Mouse (Mus musculus) hindbrain, embryonic 11.5 days (tissue): Measurements from ENCODE around the gene Snrpa1. TPM values are rescaled to one million over a fixed set of nuclear protein-coding genes. Genes with fewer than 3 reads are reported as not detected.
A peak's percentile ranks its signal among the peaks of the same experiment; 100 is the strongest.

Source experiments
- ATAC-seq: fragments of 200-750 bp; cut with Nextera tagmentation; 2 replicates; pipeline ENCODE4 v1.8.0; 2017; ENCODE audit warnings: mild to moderate bottlenecking, moderate TSS enrichment, moderate library complexity; ENCODE audit not compliant: low FRiP score
- DNase-seq: peaks from one replicate; pipeline ENCODE4 v3.0.0-alpha.2; 2015; ENCODE audit warnings: low spot score
- H3K27ac ChIP-seq: fragments of 300-500 bp; sonication (generic); 2 replicates; pipeline ENCODE4 v1.5.1; 2014; ENCODE audit warnings: mild to moderate bottlenecking, low read depth, low read length
- H3K27me3 ChIP-seq: fragments of 300-500 bp; sonication (generic); 2 replicates; pipeline ENCODE4 v1.6.1; 2014; ENCODE audit warnings: mild to moderate bottlenecking, low read length, moderate library complexity, mixed read lengths; ENCODE audit not compliant: control insufficient read depth, insufficient read depth
- H3K36me3 ChIP-seq: fragments of 300-500 bp; sonication (generic); 2 replicates; pipeline ENCODE4 v1.6.1; 2014; ENCODE audit warnings: mild to moderate bottlenecking, low read length, moderate library complexity, mixed read lengths; ENCODE audit not compliant: control insufficient read depth, insufficient read depth
- H3K4me1 ChIP-seq: fragments of 300-500 bp; sonication (generic); replicated peaks from 2 replicates; pipeline ENCODE4 v1.6.1; 2014; ENCODE audit warnings: low read length, mixed read lengths; ENCODE audit not compliant: control insufficient read depth, insufficient read depth
- H3K4me2 ChIP-seq: fragments of 300-500 bp; sonication (generic); replicated peaks from 2 replicates; pipeline ENCODE4 v1.6.1; 2014; ENCODE audit warnings: mild to moderate bottlenecking, low read depth, low read length
- H3K4me3 ChIP-seq: fragments of 300-500 bp; sonication (generic); 2 replicates; pipeline ENCODE4 v1.5.1; 2014; ENCODE audit warnings: low read depth, low read length
- H3K9ac ChIP-seq: fragments of 300-500 bp; sonication (generic); 2 replicates; pipeline ENCODE4 v1.6.1; 2014; ENCODE audit warnings: low read depth, low read length
- H3K9me3 ChIP-seq: fragments of 300-500 bp; sonication (generic); 2 replicates; pipeline ENCODE4 v1.6.1; 2016; ENCODE audit warnings: low read length; ENCODE audit not compliant: control insufficient read depth
- WGBS: fragments of 180-500 bp; shearing (Covaris S2); extraction: QIAGEN DNeasy Blood & Tissue Kit; methylation state at CpG from one replicate; pipeline ENCODE4 v1.1.7; 2014; 5-methylcytosine and 5-hydroxymethylcytosine counted together
- polyA plus RNA-seq: library from polyadenylated mRNA; unstranded; fragments of >200 nt; fragmentation: Nextera tagmentation; extraction: Ambion mirVana; gene quantifications from 2 replicates; pipeline ENCODE4 v1.2.1, GENCODE M21; 2014

The Snrpa1 gene
- polyA plus RNA-seq, 1 experiment from 2014 or later, result 234 TPM

DNA sequence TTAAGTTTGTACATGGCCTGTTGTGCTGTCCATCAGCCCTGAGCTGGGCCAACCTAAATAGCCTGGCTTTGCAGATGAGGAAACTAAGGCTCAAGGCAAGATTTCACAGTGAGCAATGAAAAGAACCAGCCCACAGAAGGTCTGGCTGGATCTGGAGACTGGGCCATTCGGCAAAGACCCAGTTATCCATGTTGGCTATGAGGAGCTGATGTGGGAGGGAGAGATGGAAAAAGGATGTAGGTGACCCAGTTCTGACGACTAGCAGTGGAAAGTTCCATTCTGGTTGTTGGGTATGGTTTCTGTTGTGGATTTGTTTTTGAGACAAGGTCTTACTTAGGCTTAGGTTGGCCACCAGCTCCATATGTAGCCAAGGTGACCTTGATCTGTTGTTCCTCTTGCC, 29.3 kb downstream of the Snrpa1 start:
- ATAC-seq (no peak), DNase-seq (no peak)
- H3K4me2 ChIP-seq, result no peak overlapping the region
- no peak overlapping the region for H3K9ac ChIP-seq
- no peak overlapping the region for H3K4me3 ChIP-seq
- H3K27me3 ChIP-seq, result no peaks in the 10 kb centered on the region
- 80% methylated on average over 2 of the region's 2 CpGs for WGBS
- H3K36me3 ChIP-seq, result peaks cover 17% of the 10 kb centered on the region; the same call in 1 of the 2 replicates
- no peaks in the 10 kb centered on the region for H3K4me1 ChIP-seq
- H3K27ac ChIP-seq, result no peak overlapping the region
- H3K9me3 ChIP-seq, result no peaks in the 10 kb centered on the region

DNA sequence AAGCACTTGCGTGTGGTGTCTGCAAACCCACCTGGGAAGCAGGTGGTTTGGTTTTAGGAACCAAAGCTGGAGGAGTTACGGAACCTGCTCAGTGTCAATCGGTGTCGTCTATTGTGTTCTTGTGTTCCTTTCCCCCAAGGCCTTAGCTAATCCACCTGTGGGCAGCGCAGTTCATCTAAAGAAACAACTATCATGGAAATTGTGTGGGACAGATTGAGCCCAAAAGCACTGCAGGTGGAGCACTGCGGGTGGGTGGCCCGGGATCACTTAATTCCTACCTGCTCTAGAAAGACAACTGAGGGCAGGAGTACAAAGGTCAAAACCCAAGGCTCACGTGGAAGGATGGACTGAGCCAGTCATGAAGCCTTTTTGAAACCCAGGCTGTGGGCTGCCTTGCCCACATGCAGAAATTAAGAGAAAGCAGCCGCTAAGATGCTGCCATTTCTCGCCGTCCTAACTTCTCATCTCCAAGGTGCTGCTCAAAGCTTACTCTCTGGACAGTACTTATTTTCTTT, 31.9 kb downstream of the Snrpa1 start:
- no peak overlapping the region for H3K9ac ChIP-seq
- H3K4me1 ChIP-seq, result no peaks in the 10 kb centered on the region
- H3K27me3 ChIP-seq, result no peaks in the 10 kb centered on the region
- H3K36me3 ChIP-seq, result peaks cover 13% of the 10 kb centered on the region; the same call in 1 of the 2 replicates
- DNase-seq (no peak), ATAC-seq (no peak)
- WGBS, result 85% methylated on average over 11 of the region's 11 CpGs
- no peaks in the 10 kb centered on the region for H3K9me3 ChIP-seq
- no peak overlapping the region for H3K4me2 ChIP-seq
- no peak overlapping the region for H3K4me3 ChIP-seq
- no peak overlapping the region for H3K27ac ChIP-seq

DNA sequence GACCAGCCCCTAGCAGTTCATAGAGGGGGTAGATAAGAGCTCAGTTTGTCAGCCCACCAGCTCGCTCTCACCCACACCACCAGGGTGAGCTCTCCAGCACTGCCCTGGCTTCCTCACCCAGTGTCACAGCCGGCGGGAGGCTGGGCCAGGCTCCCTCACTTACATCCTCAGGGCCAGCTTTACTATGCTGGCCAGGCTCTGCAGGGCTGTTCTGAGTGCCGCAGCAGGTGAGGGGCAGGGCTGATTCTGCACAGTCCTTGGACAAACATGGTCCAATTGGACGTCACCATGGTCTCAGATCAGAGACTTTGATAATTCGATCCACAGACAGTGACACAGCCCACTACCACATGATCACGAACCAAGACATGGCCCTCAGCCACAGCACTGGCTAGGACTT, 32.8 kb downstream of the Snrpa1 start:
- Histone ChIP-seq H3K4me3 (no peak overlapping the region), H3K36me3 (peaks cover 10% of the 10 kb centered on the region; the same call in 1 of the 2 replicates), H3K27me3 (no peaks in the 10 kb centered on the region), H3K9me3 (no peaks in the 10 kb centered on the region), H3K4me1 (no peaks in the 10 kb centered on the region), H3K9ac (no peak overlapping the region), H3K4me2 (no peak overlapping the region), H3K27ac (no peak overlapping the region)
- no peak for DNase-seq
- 87% methylated on average over 7 of the region's 7 CpGs for WGBS
- ATAC-seq, result no peak

DNA sequence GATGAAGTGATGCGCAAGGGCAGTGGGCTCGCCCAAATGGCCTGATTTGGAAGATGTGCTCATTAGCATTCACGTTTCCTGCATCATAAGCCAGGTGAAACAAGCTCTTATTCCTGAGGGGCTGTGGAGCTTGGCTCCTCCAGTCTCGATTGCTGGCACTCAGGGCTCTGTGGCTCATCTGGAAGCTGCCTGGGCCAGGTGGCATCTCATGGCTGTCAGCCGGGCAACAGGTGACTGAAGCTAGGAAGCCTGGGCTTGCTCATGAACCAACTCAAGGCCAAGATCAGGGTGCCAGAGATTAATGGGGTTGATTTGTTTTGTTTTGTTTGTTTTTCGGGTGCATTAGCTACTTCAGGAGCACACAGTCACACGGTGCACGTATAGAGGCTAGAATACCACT, 33.9 kb downstream of the Snrpa1 start:
- H3K36me3 ChIP-seq, result peaks cover 7% of the 10 kb centered on the region; the same call in 1 of the 2 replicates
- H3K4me3 ChIP-seq, result no peak overlapping the region
- no peak overlapping the region for H3K4me2 ChIP-seq
- DNase-seq (no peak), ATAC-seq (no peak)
- WGBS, result 91% methylated on average over 8 of the region's 8 CpGs
- no peaks in the 10 kb centered on the region for H3K4me1 ChIP-seq
- H3K27ac ChIP-seq, result no peak overlapping the region
- H3K27me3 ChIP-seq, result no peaks in the 10 kb centered on the region
- H3K9me3 ChIP-seq, result no peaks in the 10 kb centered on the region
- H3K9ac ChIP-seq, result no peak overlapping the region

DNA sequence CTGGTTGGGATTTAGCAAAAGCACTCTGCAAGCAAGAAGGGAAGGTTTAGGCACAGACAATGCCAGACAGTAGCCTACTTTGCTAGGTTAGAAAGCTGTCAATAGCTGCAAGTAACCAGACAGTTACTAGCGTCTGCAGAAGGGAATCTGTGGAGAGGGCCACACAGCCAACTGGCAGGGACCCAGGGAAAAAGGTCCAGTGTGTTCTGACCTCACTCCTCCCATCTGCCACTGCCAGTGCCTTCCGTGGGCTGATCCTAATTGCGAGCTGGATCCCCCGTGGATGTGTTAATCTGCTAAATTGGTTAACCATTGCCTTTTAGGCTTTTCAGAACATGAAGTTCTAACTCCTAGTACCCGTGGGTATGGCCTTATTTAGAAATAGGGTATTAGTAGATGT, 35.3 kb downstream of the Snrpa1 start:
- DNase-seq (no peak), ATAC-seq (no peak)
- peaks cover 4% of the 10 kb centered on the region; the same call in 1 of the 2 replicates for H3K36me3 ChIP-seq
- H3K4me1 ChIP-seq, result no peaks in the 10 kb centered on the region
- 81% methylated on average over 5 of the region's 5 CpGs for WGBS
- H3K27me3 ChIP-seq, result no peaks in the 10 kb centered on the region
- no peak overlapping the region for H3K27ac ChIP-seq
- no peak overlapping the region for H3K9ac ChIP-seq
- no peak overlapping the region for H3K4me3 ChIP-seq
- H3K4me2 ChIP-seq, result no peak overlapping the region
- no peaks in the 10 kb centered on the region for H3K9me3 ChIP-seq

DNA sequence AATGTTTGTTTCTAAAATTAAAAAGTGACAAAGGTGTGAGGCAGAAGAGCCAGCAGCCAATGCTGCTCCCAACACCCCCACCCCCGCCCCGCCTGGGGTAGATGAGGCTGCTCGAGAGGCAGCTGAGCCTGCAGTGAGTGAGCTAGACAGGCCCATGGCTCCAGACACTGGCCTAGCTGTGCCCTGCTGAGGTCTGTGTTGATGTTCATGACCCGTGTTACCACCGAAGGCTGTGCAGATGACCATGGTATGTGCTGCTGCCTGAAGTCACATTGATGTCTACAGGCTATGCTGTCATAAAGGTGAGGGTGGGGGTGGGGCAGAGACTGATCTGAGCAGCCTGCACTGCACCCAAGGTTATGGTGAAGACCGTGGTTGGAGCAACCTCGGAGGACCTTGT, 40.0 kb downstream of the Snrpa1 start:
- H3K27me3 ChIP-seq, result no peaks in the 10 kb centered on the region
- DNase-seq (no peak), ATAC-seq (no peak)
- 84% methylated on average over 7 of the region's 7 CpGs for WGBS
- H3K4me2 ChIP-seq, result no peak overlapping the region
- no peaks in the 10 kb centered on the region for H3K36me3 ChIP-seq
- no peak overlapping the region for H3K4me3 ChIP-seq
- H3K27ac ChIP-seq, result no peak overlapping the region
- H3K4me1 ChIP-seq, result no peaks in the 10 kb centered on the region
- no peaks in the 10 kb centered on the region for H3K9me3 ChIP-seq
- H3K9ac ChIP-seq, result no peak overlapping the region

DNA sequence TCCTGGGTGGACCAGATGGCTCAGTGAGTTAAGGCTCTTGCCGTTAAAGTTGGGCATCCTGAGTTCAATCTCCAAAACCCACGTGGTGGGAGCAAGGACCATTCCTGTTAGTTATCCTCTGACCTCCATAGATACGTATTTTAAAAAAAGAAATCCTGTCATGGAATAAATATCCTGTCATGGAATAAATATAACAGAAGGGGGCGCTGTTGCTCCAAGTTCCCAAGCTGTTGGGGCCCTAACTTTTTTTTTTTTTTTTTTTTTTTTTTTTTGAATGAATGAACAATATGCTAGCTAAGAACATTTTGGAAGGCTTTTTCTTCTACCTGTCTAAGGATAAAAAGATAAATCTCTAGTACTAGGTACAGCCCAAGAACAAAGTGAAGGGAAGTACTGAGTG, 43.1 kb downstream of the Snrpa1 start:
- peak; percentile 63 for DNase-seq
- Histone ChIP-seq H3K9me3 (no peaks in the 10 kb centered on the region), H3K4me3 (no peak overlapping the region), H3K9ac (no peak overlapping the region), H3K27ac (no peak overlapping the region), H3K36me3 (no peaks in the 10 kb centered on the region), H3K4me2 (no peak overlapping the region), H3K4me1 (no peaks in the 10 kb centered on the region), H3K27me3 (no peaks in the 10 kb centered on the region)
- WGBS, result 6% methylated on average over 4 of the region's 4 CpGs
- no peak for ATAC-seq

DNA sequence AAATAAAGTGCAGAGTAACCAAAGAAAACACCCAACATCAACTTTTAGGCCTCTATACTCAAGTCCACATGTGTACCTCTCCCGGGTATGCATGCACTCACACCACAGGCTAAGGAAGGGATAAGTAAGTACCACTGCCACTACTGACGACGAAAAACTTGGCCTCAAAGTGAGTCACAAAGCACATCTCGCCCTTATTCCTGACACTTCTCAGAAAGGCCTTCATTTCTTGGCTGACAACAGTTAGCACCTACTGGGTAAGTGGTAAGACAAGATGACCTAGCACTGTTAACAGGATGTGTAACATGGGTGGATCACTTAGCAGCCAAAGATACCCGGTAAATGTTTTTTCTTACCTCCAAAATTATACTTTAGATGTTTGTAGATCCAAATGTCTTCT, 45.7 kb downstream of the Snrpa1 start:
- H3K9ac ChIP-seq, result no peak overlapping the region
- H3K4me3 ChIP-seq, result no peak overlapping the region
- H3K9me3 ChIP-seq, result no peaks in the 10 kb centered on the region
- H3K36me3 ChIP-seq, result no peaks in the 10 kb centered on the region
- H3K27me3 ChIP-seq, result no peaks in the 10 kb centered on the region
- ATAC-seq, result no peak
- no peak for DNase-seq
- no peak overlapping the region for H3K4me2 ChIP-seq
- H3K27ac ChIP-seq, result no peak overlapping the region
- WGBS, result 94% methylated on average over 5 of the region's 5 CpGs
- H3K4me1 ChIP-seq, result no peaks in the 10 kb centered on the region

DNA sequence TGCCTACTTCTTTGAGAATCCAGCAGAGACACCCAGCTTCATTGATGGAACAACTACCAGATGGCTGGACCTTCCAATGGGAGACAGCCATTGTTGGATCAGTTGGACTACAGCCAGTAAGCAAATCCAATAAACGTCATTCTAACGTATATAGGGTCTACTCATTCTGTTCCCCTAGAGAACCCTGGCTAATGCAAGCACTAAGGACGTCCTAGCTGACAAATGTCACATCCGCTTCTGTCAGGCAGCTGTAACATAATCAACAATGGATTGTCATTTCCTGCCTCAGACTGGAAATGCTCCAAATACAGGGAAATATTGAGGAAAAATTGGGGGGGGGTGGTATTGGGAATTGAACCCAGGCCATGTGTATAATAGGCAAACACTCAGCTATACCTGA, 47.0 kb downstream of the Snrpa1 start:
- Histone ChIP-seq H3K27me3 (no peaks in the 10 kb centered on the region), H3K27ac (no peak overlapping the region), H3K36me3 (no peaks in the 10 kb centered on the region), H3K9me3 (no peaks in the 10 kb centered on the region), H3K9ac (no peak overlapping the region), H3K4me3 (no peak overlapping the region), H3K4me2 (no peak overlapping the region), H3K4me1 (0 out of 2 replicates have a peak, but pooled peaks cover 1% of the 10 kb centered on the region)
- WGBS, result 81% methylated on average over 4 of the region's 4 CpGs
- ATAC-seq (no peak), DNase-seq (no peak)
